Mouse (Mus musculus): ENCODE measurements around the gene Acp1.

Gene Acp1

DNA sequence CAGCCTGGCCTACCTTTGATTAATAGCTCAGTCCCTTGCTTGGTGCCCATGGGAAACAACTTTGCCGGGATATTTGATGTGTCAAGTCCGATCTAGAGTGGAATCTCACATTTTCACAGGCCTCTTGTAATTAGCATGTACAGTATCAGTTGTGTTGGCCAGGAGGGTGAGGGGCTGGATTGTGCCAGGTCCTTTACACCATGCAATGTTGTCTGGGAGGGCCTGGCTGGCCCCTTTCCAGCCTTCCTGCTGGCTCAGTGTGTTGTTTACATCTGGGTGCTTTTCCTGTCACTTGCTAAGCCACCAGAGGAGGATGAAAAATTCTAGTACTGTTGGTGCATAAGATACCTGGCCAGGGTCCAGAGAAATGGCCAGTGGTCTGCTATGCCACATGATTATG lies 47.0 kb downstream of the Acp1 start:
- DNase-seq (ENCODE audit: low spot score in 2 of 2), result no peak

DNA sequence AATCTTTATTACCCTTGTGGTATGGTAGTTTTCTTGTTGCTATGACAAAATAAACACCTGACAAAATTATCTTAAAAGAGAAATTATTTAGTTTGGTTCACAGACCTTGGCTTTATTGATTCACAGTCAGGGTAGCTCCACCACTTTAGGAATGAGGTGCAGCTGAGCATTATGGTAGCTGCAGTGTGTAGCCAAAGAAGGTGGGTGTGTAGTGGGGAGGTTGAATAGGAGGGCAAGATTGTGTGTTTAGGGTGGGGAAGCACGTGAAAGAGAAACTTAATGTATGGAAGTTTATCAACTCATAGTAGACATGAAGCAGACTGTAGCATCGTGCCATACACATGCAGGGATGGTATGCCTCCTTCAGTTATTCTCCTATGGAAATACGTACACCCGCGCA lies 55.2 kb downstream of the Acp1 start:
- no peak for DNase-seq (ENCODE audit: low spot score in 2 of 2)

DNA sequence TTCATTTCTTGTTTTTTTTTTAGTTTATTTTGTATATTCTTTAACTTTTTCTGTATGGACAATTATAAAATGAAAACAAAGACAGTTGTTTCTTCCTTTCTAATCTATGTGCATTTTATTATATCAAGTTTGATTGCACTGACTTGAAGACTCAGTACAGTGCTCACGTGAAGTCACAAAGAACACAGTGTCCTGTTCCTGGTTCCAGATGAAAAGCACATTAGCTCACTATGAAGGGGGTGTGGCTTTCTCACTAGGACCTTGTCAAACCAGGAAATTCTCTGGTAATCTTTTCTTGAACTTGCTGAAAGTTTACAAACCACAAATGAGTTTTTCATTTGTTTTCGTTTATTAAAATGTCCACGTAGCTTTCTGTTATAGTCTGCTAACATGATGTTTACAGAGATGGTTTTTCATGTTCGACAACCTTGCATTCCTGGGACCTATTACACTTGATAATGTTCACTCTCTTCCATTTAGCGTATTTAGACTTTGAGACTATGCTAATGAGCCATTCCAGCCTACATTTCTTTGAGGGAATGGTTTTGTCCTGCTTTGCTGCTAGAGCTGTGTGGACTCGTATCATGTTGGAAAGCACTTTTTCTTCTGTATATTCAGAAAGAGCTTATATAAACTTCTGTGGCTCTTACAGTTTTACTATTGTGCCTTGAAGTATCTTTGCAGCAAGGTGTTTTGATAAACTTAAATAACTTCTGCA lies 55.8 kb downstream of the Acp1 start:
- no peak for DNase-seq (ENCODE audit: low spot score in 2 of 2)

DNA sequence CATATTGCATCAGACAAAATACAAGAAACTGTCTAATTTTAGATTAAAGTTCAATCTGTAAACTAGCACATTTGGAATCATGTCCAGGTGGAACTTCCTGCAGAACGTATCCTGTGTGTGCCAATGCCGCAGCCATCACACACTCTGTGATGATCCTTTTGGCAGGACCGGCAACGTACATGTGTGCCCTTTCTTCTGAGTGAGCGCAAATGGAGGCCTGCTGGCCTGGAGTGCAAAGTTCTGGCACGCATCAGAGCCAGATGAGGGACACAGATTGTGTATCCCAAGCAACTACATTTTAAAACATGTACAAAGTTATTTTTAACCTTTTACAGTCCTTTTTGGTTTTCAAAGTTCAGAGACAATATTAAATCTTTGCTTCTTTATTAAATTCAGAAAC lies 59.5 kb downstream of the Acp1 start:
- no peak for DNase-seq (ENCODE audit: low spot score in 2 of 2)

DNA sequence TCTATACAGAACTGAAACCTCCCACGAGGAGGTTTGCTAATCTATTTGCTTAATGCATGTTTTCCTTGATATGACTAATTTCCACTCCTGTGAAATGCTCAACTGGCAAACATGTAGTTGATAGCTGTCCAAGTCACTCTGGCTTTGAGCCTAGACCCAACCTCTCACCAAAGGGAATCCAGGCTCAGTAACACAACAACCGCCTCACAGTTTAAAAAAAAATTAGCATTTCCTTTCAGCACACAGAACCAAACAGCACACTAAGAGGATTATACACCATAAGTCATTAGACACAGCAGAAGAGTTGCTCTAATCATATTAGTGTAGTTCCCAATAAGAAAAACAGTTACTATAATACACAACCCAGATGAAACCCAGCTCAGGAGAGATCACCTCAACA lies 60.5 kb downstream of the Acp1 start:
- no peak for DNase-seq (ENCODE audit: low spot score in 2 of 2)

DNA sequence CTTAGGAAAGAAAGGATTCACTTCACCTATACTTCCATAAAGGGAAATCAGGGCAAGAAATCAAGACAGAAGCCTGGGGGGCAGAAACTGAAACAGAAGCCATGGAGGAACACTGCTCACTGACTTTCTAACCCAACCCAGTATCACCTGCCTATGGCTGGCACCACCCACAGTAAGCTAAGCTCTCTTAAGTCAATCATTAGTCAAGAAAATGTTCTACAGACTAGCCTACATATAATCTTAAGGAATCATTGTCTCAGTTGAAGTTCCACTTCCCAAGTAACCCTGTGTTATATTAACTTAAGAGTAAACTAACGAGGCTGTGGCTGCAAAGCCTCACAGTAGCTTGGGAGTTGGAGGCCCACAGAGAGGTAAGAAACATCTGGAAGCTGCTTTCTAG lies 62.9 kb downstream of the Acp1 start:
- no peak for DNase-seq (ENCODE audit: low spot score in 2 of 2)
